Mouse (Mus musculus) brown adipose tissue, adult 24 weeks (tissue): ENCODE measurements around the gene Fscn3. TPM values are rescaled to one million over a fixed set of nuclear protein-coding genes. Genes with fewer than 3 reads are reported as not detected.

Source experiments
- H3K27ac ChIP-seq: fragments of 200-500 bp; replicated peaks from 2 replicates; pipeline ENCODE4 v1.5.1; 2012; ENCODE audit warnings: low read depth, mild to moderate bottlenecking, low read length
- H3K4me1 ChIP-seq: fragments of 200-500 bp; 2 replicates; pipeline ENCODE4 v1.6.1; 2012; ENCODE audit warnings: low read length, mixed read lengths; ENCODE audit not compliant: control insufficient read depth, insufficient read depth, insufficient read length
- H3K4me3 ChIP-seq: fragments of 200-500 bp; 2 replicates; pipeline ENCODE4 v1.5.1; 2012; ENCODE audit warnings: low read depth, mild to moderate bottlenecking, low read length, moderate library complexity; ENCODE audit not compliant: insufficient read depth
- polyA plus RNA-seq: library from polyadenylated mRNA; stranded (reverse); fragments of >200 nt; gene quantifications from 2 replicates; pipeline ENCODE4 v1.2.4, GENCODE M21; 2012; ENCODE audit not compliant: missing spikeins, insufficient read depth, insufficient read length

The Fscn3 gene
- polyA plus RNA-seq, result not detected in 2 replicates

DNA sequence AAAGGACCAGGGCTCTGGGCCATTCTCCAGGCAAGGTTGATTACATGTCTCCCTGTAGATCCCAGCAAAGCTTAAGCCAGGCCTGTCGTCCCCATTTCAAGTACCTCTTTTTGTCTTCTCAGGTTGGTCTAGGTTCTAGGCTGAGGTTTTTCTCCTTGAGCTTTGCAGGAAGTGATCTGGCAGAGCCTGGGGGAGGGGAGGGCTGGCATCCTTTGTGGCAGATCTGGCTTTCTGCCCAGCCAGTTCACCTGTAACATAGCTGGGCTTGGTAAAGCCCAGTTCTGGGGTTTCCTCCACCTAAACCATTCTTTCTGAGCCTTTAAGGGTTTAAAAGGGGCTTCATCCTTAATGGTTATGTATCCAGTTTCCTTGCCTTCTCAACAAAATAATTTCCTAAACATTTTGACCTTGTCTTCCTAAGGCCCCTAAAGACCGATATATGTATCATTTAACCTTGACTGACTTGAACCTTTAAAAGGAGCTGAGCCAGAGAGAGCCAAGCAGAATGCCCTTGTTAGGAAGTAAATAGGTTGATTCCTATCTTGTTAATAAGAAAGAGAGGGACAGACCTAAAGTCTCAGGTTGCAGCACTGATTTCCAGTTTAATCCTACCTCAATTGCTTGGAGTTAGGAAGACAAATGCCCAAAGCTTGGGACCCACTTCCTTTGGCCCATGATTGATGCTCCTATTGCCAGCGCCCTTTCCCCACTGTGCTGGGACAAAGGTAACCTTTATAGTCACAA is at the start of gene Fscn3:
TSS of gene Fscn3 (plus strand) at position 694 of the 744 bp plus-strand sequence.
- H3K27ac ChIP-seq, result no peak within 1 kb of the TSS
- H3K4me3 ChIP-seq, result no peak within 1 kb of the TSS
- H3K4me1 ChIP-seq, result peaks cover 3% of the 10 kb centered on the region

DNA sequence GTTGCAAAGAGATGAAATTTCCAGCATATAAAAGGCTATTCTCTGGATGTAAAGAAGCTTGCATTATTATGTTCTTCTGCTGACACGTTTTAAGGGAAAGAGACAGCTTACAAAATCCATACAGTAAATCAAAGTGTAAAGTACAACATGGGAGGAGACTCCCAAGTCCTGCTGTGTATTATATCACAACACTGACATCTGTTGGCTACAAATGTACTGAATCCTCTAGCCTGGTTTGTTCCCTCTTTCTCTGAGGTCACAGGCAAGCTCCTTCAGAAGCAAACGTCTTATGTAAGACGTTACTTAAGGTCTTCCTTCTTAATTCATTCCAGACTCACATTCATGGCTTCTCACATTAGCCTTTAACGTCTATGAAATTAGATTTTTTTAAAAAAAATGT is 45.6 kb upstream of the Fscn3 start:
- H3K4me3 ChIP-seq, result no peak overlapping the region
- no peak overlapping the region for H3K27ac ChIP-seq
- no peaks in the 10 kb centered on the region for H3K4me1 ChIP-seq

DNA sequence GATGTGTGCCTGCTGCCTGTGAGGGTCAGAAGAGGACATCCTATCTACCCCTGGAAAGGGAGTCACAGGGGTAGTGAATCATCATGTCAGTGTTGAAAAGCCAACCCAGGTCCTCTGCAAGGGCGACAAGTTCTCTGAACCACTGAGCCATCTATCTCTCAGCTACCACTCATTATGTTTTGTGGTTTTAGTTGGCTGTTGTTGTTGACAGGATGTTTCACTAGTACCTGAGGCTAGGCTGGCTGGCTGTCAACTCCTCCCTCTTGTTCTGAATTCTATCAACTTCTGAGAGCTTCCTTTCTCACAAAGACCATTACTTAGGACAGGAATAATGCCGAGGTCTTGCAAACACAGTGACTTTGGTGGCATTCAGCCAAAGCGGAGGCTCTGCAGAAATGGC is 42.4 kb upstream of the Fscn3 start:
- Histone ChIP-seq H3K4me3 (no peak overlapping the region), H3K4me1 (no peaks in the 10 kb centered on the region), H3K27ac (no peak overlapping the region)

DNA sequence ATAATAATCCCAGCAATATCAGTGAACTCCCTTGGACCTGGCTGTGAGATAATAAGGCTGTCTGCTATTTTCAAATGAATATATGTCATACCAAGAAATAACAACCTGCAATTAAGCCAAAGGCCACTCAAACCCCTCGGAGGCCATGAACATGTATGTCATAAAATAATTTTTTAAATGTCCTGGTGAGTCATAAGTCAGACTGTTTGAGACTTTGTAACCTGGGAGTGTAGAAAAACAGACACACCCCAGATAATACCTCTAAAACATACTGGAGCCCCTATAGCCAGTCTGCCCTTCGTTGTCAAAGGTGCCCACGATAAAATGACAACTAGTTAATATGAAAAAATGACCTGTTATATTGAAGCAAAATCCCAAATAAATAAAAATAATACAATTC is 38.6 kb upstream of the Fscn3 start:
- H3K4me1 ChIP-seq, result no peaks in the 10 kb centered on the region
- no peak overlapping the region for H3K27ac ChIP-seq
- H3K4me3 ChIP-seq, result no peak overlapping the region

DNA sequence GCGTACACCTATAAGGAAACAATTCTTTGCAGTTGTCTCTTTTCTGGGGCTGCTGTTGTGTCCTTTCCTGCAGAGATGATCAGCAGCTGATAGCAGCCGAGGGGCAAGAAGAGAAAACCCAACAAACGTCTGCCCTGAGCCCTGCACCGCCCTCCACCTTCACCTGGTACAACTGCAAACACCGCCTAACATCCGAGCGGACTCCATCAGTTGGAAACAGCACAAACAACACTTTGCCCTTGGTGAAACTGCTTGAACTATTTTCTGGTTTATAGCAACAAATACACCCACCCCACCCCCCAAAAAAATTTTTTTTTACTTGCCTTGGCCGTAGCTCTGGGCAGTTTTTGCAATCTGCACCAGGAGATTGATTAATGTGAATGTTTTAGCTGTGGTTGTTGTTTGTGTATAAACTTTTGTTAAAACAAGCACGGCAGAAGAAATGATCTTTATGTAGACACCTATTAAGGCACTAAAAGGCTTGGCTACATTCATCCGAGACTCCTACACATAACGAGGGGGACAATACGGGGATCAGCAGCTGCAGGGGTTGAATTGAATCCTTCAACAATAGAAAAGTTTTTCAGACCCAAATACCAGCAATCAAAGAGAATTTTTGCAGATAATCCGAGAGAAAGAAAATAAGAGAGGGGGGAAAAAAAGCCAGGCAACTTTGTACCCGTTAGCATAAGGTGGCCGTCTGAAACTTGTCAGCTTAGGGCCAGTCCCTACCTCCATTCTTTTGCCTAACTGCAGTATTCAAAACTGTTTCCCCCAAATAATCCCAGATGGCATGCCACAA is 31.3 kb upstream of the Fscn3 start:
- H3K4me3 ChIP-seq, result no peak overlapping the region

DNA sequence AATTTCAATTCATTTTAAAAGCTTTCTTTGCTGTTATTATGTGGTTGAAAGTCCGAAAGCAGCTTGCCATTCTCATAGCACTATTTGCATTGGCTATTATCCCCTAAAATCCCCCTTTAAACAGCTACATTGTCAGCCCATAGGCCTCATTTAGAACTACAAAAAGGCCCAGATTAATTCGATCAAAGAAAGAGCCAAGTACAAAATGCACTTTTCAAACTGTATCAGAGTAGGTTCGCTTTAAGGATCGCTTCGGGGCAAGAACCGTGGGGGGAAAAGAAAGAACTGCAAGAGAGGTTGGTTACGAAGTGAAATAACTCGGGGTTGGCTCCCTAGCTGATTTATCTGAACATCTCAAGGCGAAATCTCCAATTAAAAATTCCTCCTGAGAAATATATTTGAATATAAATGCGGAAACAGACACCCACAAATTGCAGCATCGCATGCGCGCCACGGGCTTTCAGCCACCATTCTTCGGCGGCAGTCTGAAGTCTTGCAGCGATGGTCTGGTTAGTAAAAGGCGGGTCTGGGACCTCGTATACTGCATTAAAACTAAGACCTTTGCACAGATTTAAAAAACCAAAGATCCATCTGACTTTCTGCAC is 30.6 kb upstream of the Fscn3 start:
- peaks cover 2% of the 10 kb centered on the region; the same call in 1 of the 2 replicates for H3K4me1 ChIP-seq
- H3K4me3 ChIP-seq, result peak overlapping the region; percentile 63
- H3K27ac ChIP-seq, result no peak overlapping the region

More for the DNA sequence above, 31.3 kb upstream of the Fscn3 start:
- peaks cover 2% of the 10 kb centered on the region; the same call in 1 of the 2 replicates for H3K4me1 ChIP-seq
- H3K27ac ChIP-seq, result no peak overlapping the region

DNA sequence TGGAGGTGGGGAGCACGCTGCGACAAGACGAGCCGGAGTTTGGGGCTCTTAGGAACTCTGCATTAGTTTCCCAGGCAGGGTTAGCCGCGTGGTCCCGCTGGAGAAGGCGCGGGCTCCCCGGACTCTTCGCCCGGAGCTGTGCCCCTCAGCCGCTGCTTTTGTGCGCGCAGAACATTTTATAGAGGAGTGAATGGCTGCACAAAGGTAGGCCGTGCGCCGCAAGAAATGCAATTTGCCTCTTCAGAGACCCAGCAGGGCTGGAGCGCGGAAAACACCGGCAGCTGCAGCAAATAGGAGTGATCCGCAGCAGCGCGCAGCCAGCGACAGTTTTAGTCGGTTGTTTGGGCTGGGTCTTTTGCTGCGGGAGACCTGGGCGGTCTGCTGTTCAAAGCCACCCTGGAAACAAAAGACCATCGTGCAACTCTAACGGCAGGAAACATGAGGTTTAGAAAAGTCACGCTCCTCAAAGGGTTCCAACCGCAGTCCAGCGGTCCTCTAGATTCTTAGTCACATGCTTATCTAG is 29.8 kb upstream of the Fscn3 start, which contains the start of gene Zfp800:
TSS of gene Zfp800 (minus strand) at position 325 of the 523 bp plus-strand sequence.
- peaks cover 2% of the 10 kb centered on the region; the same call in 1 of the 2 replicates for H3K4me1 ChIP-seq
- no peak within 1 kb of the TSS for H3K27ac ChIP-seq
- peak within 1 kb of the TSS; percentile 63 for H3K4me3 ChIP-seq

DNA sequence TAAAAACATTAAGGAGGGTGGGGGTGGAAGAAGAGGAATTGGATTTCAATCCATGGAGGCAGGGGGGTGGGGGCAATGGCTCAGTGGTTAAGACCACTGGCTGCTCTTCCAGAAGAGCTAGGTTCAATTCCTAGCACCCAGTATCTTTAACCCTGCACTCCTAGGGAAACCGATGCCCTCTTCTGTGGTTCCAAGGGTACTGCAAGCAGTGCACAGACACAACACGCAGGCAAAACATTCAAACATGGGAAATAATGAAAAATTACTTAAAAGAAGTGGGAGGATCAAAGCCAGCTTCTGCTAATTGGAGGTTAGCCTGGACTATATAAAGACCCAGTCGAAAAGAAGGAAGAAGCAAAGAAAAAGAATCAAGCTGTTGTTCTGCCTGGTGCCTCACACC is 28.9 kb upstream of the Fscn3 start:
- Histone ChIP-seq H3K27ac (no peak overlapping the region), H3K4me1 (peaks cover 2% of the 10 kb centered on the region; the same call in 1 of the 2 replicates), H3K4me3 (no peak overlapping the region)

DNA sequence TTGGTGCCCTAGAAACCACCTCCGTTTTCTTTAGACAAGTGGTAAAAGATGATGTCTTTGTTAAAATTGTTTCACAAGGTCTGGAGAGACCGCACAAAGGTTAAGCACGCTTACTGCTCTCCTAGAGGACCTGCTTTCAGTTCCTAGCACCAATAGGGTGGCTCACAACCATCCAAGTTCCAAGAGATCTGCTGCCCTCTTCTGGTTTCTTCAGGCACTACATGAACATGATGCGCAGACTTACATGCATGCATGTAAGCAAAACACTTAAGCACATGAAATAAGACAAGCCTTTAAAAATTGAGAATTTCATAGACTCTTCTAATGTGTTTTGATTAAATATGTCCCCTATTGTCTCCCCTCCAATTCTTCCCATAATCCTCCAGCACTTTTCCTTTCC is 27.8 kb upstream of the Fscn3 start:
- no peak overlapping the region for H3K4me3 ChIP-seq
- H3K27ac ChIP-seq, result no peak overlapping the region
- H3K4me1 ChIP-seq, result peaks cover 2% of the 10 kb centered on the region; the same call in 1 of the 2 replicates

DNA sequence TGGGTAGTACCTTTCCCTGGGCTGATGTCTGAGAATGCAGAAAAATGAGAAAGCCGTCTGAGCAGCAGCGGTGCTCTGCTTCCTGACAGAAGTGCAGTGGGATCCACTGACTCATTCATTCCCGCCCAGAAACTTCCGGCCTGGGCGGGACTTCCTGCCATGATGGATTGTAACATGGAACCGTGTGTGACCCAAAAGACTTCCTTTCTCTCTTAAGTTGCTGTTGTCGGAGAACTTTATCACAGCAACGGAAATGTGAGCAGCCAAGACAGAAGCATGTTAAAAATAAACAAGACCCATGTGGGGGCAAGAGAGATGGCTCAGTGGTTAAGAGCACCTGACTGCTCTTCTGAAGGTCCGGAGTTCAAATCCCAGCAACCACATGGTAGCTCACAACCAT is 17.5 kb upstream of the Fscn3 start:
- Histone ChIP-seq H3K27ac (no peak overlapping the region), H3K4me1 (no peaks in the 10 kb centered on the region), H3K4me3 (no peak overlapping the region)

DNA sequence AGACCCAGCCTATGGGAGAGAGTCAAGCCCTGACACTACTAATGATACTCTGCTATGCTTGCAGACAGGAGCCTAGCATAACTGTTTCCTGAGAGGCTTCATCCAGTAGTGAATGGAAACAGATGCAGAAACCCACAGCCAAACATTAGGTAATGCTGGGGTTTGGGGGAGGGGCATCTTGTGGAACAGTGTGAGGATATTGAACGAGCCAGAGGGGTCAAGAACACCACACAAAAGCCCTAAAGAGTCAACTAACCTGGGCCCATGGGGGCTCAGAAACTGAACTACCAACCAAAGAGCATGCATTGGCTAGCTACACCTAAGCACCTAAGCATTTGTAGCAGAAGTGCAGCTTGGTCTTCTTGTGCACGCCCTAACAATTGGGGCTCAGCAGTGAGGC is 16.4 kb upstream of the Fscn3 start:
- Histone ChIP-seq H3K4me3 (no peak overlapping the region), H3K4me1 (no peaks in the 10 kb centered on the region; the same call in 1 of the 2 replicates), H3K27ac (no peak overlapping the region)

DNA sequence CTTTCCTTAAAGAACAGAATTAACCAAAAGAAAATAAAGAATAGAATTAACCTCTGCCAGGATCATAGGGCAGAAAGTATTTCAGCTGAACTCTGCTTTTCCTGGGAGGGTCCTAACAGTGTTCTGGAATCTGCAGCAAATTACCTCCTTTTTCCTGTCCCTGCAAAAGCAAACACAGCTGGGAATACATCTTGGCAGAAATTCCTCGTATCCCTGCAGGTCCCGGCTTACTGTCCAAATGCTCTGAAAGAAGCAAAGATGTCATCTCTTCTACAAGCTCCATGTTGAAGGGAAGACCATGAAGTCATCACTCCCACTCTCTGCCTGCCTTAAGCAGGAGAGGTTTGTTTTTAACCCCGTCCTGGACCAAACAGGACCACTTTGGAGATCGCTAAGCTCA is 10.6 kb upstream of the Fscn3 start:
- H3K4me3 ChIP-seq, result 0 out of 2 replicates have a peak overlapping the region, but pooled peaks have one; percentile 0
- H3K27ac ChIP-seq, result peak overlapping the region; percentile 78
- H3K4me1 ChIP-seq, result peaks cover 23% of the 10 kb centered on the region

DNA sequence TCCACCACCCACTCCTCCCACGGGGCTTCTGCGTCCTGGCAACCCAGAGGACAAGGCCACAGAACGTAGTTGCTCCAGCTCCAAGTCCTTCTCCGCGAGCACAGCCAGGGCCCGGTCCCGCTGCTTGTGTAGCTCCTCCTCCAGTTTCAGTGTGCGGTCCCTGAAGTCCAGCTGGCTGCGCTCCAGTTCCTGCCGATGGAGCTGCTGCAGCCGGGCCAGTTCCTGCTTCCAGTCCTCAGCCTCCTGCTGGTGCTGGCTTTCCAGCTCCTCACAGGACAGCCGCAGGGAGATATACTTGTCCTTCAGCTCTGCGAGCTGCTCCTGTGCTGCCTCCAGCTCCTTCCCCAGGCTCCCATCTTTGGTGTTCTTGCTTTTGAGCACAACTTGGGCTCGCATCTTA is 9.1 kb upstream of the Fscn3 start:
- peaks cover 23% of the 10 kb centered on the region for H3K4me1 ChIP-seq
- peak overlapping the region; percentile 55 for H3K27ac ChIP-seq
- H3K4me3 ChIP-seq, result peak overlapping the region; percentile 45

DNA sequence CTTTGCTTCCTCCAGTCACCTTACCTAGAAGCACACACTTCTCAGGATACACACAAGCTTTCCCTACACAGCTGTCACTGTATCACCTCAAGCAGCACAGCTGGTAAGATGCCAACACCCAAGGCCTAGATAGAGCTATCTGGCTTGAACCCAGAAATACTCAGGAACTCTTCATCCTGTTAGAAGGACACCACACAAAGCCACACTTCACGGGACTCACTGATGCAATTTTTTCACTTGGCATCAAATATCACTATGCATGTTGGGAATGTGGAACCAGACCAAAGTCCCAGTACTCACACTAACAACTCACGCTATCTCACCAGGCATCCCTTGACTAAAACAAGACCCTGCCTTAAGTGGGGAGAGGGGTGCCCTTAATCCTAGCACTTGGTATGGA is 7.9 kb upstream of the Fscn3 start:
- Histone ChIP-seq H3K27ac (peak overlapping the region; percentile 33), H3K4me1 (peaks cover 26% of the 10 kb centered on the region), H3K4me3 (peak overlapping the region; percentile 21)

DNA sequence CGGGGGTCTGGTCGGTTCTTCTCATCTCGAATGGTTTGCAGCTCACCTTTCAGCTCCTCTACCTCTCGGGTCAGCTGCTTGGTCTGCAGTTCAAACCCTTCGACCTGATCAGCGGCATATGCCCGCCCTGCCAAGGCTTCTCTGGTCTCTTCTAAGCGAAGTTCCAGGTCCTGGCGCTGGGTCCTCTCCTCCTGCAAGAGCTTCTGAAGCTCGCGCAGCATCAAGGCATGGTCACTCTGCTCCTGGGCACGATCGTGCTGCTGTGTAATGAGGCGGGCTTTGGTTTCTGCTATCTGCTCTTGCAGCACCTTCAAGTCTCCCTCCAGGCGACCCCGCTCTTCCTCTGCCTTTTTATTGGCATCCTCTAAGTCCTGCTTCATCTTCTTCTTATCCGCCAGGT is 7.2 kb upstream of the Fscn3 start:
- peaks cover 26% of the 10 kb centered on the region for H3K4me1 ChIP-seq
- H3K4me3 ChIP-seq, result peak overlapping the region; percentile 91
- H3K27ac ChIP-seq, result no peak overlapping the region
